Mouse (Mus musculus) cortical plate, adult 2 months (tissue): ENCODE measurements around the gene Zfp553.

Experiments used
- CTCF ChIP-seq: fragments of 200-500 bp; IDR thresholded peaks from 2 replicates; pipeline ENCODE4 v1.5.1; 2011; ENCODE audit warnings: mild to moderate bottlenecking, control low read depth, low read length; ENCODE audit not compliant: insufficient read depth; ENCODE audit errors: extremely low read depth
- POLR2A ChIP-seq: fragments of 200-500 bp; IDR thresholded peaks from 2 replicates; pipeline ENCODE4 v1.6.1; 2011; ENCODE audit warnings: mild to moderate bottlenecking, low read length, control low read depth; ENCODE audit not compliant: insufficient read depth; ENCODE audit errors: extremely low read depth

DNA sequence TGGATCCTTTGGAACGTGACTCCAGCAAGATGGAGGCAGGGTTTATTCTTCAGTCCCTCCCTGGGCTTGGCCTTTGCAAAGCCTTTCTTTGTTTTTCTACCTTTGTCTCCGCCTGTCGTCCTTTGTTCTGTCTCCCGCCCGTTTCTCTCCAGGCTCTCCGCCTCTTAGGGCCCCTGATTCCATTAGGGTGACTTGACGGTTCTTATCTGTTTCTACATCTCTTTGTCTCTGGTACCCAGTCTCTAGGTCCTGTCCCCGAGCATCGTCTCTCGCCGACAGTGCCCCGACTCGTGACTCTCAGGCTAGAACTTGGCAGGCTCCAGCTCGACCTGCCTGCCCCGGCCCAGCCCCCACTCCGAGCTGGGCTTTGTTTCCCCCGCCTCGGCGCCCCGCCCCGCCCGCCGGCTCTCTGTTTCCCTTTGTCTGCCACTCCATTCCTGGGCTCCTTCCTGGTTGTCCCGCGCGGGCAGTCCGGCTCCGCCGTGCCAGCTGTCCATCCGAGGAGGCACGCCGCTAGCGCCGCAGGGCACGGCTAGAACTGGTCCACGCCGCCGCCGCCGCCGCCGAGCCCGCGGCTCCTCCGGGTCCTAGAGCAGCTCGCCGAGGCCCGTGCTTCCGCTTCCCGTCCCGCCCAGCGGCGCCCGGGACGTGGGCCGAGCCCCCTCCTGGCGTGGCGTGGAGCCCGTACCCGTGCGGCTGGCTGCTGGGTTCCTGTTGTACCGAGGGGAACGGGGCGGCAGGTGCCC, at the start of gene Zfp553, which contains the start of gene Sept1:
- TF ChIP-seq CTCF (no peak), POLR2A (0 out of 2 replicates have a peak, but pooled peaks have one; percentile 23)
